Mouse (Mus musculus) heart, adult 2 months (tissue): ENCODE data around the gene Arhgap18. TPM values are rescaled to one million over a fixed set of nuclear protein-coding genes. Genes with fewer than 3 reads are reported as not detected.

Source experiments
- DNase-seq, 2 experiments: peaks; one replicate each; pipeline ENCODE4 v3.0.0; 2021
- H3K27ac ChIP-seq: fragments of 200-600 bp; 2 replicates; pipeline ENCODE4 v1.8.1; 2022
- H3K27me3 ChIP-seq: fragments of 200-500 bp; 2 replicates; pipeline ENCODE4 v1.6.1; 2012; ENCODE audit warnings: mild to moderate bottlenecking, low read length, inconsistent platforms, mixed read lengths; ENCODE audit not compliant: control insufficient read depth, insufficient read depth
- H3K36me3 ChIP-seq: fragments of 200-500 bp; 2 replicates; pipeline ENCODE4 v1.6.1; 2012; ENCODE audit warnings: low read length, inconsistent platforms; ENCODE audit not compliant: control insufficient read depth, insufficient read depth
- H3K4me1 ChIP-seq: fragments of 200-500 bp; 2 replicates; pipeline ENCODE4 v1.6.1; 2011; ENCODE audit warnings: low read length; ENCODE audit not compliant: control insufficient read depth, insufficient read depth
- H3K4me3 ChIP-seq: fragments of 200-600 bp; 2 replicates; pipeline ENCODE4 v1.8.1; 2022
- H3K79me2 ChIP-seq: fragments of 200-500 bp; replicated peaks from 2 replicates; pipeline ENCODE4 v1.6.1; 2012; ENCODE audit warnings: mild to moderate bottlenecking, inconsistent platforms, low read length, moderate library complexity, mixed read lengths; ENCODE audit not compliant: control insufficient read depth, insufficient read depth
- H3K9ac ChIP-seq: fragments of 200-500 bp; 2 replicates; pipeline ENCODE4 v1.6.1; 2012; ENCODE audit warnings: low read depth, mild to moderate bottlenecking, control low read depth, inconsistent platforms, low read length, mixed read lengths
- CTCF ChIP-seq: fragments of 200-600 bp; IDR thresholded peaks from 2 replicates; pipeline ENCODE4 v1.8.1; 2022; ENCODE audit warnings: antibody characterized with exemption, mild to moderate bottlenecking, moderate library complexity
- EP300 ChIP-seq: fragments of 200-500 bp; IDR thresholded peaks from 2 replicates; pipeline ENCODE4 v1.6.1; 2011; ENCODE audit warnings: low read depth, low read length, control low read depth; ENCODE audit not compliant: insufficient read depth
- POLR2A ChIP-seq: fragments of 200-500 bp; IDR thresholded peaks from 2 replicates; pipeline ENCODE4 v1.6.1; 2011; ENCODE audit warnings: mild to moderate bottlenecking, low read depth, low read length, control low read depth; ENCODE audit not compliant: insufficient read depth
- WGBS: fragments of 180-500 bp; shearing (Covaris S2); methylation state at CpG from one replicate; pipeline ENCODE4 v1.1.7; 2018; 5-methylcytosine and 5-hydroxymethylcytosine counted together
- intact Hi-C: fragments of 180-260 bp; cut with DNase I; formaldehyde crosslinking; loops from one replicate; pipeline ENCODE4 v1.15.1; 2025
- polyA plus RNA-seq: library from polyadenylated mRNA; depleted of rRNA; stranded (reverse); fragments of >200 nt; gene quantifications from 2 replicates; pipeline ENCODE4 v1.2.3, GENCODE M21; 2012
- total RNA-seq, 2 experiments: library from RNA; stranded (reverse); gene quantifications; 2 replicates each; pipeline ENCODE4 v1.2.3; 2021

The Arhgap18 gene
- total and polyA plus RNA-seq, 3 experiments: 4.1 to 14.5 (median 13.3) TPM

DNA sequence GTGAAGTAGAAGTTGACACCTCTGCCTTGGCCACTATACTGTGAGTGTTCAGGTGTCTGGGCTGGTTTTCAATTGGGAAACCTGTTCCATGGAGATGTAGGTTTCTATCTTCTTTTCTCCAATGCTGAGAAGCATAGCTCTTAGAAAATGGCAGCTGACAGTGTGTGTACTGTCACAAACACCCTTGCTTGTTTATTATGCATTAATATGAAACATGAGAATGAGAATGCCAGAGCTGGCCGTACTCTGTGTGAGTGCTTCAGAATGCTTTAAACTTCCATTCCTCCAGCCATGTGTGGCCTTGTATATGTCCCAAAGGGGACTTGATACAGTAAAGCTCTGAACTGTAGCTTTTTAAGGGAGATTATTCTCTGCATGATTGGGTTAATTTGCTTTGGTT, 110.8 kb downstream of the Arhgap18 start:
- intact Hi-C loops: no loop called here
- no peaks in the 10 kb centered on the region for H3K79me2 ChIP-seq
- no peaks in the 10 kb centered on the region for H3K27me3 ChIP-seq
- peaks cover 3% of the 10 kb centered on the region for H3K36me3 ChIP-seq
- WGBS: 85% methylated on average over 1 of the region's 1 CpGs
- H3K9ac ChIP-seq: no peak overlapping the region
- DNase-seq: no peak
- TF ChIP-seq CTCF: no peak
- no peak for TF ChIP-seq POLR2A
- TF ChIP-seq EP300: no peak
- 0 out of 2 replicates have a peak, but pooled peaks cover 3% of the 10 kb centered on the region for H3K4me1 ChIP-seq
- no peak overlapping the region for H3K27ac ChIP-seq
- H3K4me3 ChIP-seq: no peak overlapping the region

- no peak for TF ChIP-seq EP300
- no peak for TF ChIP-seq POLR2A
- TF ChIP-seq CTCF: no peak
- no peaks in the 10 kb centered on the region for H3K27me3 ChIP-seq
- H3K4me1 ChIP-seq: no peaks in the 10 kb centered on the region
- H3K36me3 ChIP-seq: peaks cover 2% of the 10 kb centered on the region; the same call in 1 of the 2 replicates
- intact Hi-C loops: no loop called here
- H3K79me2 ChIP-seq: no peaks in the 10 kb centered on the region
- no peak overlapping the region for H3K9ac ChIP-seq
- H3K27ac ChIP-seq: no peak overlapping the region
- DNase-seq: no peak
- H3K4me3 ChIP-seq: no peak overlapping the region
- 85% methylated on average over 2 of the region's 2 CpGs for WGBS
Measured at GRCm38 (mm10) chr10:26870802-26871201, 117.6 kb downstream of the Arhgap18 start.

GRCm38 (mm10) chr10:26877309-26877708, 124.1 kb downstream of the Arhgap18 start:
- TF ChIP-seq EP300 (no peak), POLR2A (no peak), CTCF (no peak)
- Histone ChIP-seq H3K79me2 (no peaks in the 10 kb centered on the region), H3K4me3 (no peak overlapping the region), H3K27ac (no peak overlapping the region), H3K36me3 (peaks cover 4% of the 10 kb centered on the region), H3K9ac (no peak overlapping the region), H3K4me1 (no peaks in the 10 kb centered on the region; the same call in 1 of the 2 replicates), H3K27me3 (no peaks in the 10 kb centered on the region)
- intact Hi-C loops: no loop called here
- no peak for DNase-seq
- WGBS: 91% methylated on average over 11 of the region's 11 CpGs

DNA sequence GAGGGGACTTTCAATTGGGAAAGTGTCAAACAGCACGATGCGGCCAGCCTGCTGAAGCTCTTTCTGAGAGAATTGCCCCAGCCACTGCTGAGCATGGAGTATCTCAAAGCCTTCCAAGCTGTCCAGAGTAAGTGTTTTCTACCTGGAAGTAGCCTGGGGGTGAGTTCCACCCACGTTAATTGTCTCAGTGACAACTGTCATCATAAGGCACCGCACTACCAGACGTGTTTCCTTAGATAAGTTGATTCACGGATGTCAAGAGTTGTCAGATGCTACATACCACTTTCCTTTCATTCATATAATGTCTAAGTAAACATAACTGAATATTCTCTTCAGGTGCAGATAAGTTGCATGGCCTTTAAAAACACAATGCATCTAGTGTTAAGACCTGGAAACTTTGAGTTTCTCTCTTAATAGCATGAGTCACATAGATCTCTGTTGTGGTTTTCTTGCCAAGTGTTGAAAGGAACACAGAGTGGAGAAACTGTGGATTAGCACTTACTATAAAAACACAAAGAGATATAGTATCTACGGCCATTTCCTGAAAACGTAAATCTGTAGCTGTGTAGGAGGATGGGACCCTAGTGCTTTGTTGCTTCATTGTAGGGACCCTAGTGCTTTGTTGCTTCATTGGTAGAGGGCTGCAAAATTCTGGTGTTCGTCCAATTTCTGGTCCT, 125.8 kb downstream of the Arhgap18 start:
- intact Hi-C loops: no loop called here
- DNase-seq: no peak
- no peaks in the 10 kb centered on the region for H3K79me2 ChIP-seq
- no peak overlapping the region for H3K9ac ChIP-seq
- no peak overlapping the region for H3K4me3 ChIP-seq
- H3K27ac ChIP-seq: no peak overlapping the region; the same call in 1 of the 2 replicates
- no peaks in the 10 kb centered on the region for H3K27me3 ChIP-seq
- TF ChIP-seq CTCF (no peak), POLR2A (no peak), EP300 (no peak)
- no peaks in the 10 kb centered on the region; the same call in 1 of the 2 replicates for H3K4me1 ChIP-seq
- WGBS: 39% methylated on average over 9 of the region's 9 CpGs
- peaks cover 10% of the 10 kb centered on the region for H3K36me3 ChIP-seq

DNA sequence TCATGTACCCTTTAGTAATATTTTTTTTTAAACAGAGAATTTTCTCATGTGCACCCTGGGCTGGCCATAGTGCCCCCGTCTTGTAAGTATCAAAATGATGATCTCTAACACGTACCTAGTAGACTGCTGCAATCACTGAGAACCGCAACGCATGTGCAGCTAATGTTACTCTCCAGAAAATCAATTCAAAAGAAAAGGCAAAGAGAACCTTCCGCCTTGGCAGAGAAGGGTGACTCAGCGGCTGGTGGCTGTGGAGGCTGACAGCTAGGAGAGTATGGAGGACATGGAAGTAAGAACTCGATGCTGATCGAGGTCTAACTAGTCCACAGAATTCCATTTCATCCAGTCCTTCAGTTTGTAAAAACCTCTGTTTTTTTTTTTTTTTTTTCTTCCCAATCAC, 131.7 kb downstream of the Arhgap18 start:
- WGBS: 87% methylated on average over 8 of the region's 8 CpGs
- intact Hi-C loops: no loop called here
- H3K4me3 ChIP-seq: no peak overlapping the region
- H3K9ac ChIP-seq: no peak overlapping the region
- peaks cover 6% of the 10 kb centered on the region; the same call in 1 of the 2 replicates for H3K36me3 ChIP-seq
- DNase-seq: no peak
- TF ChIP-seq EP300 (no peak), POLR2A (no peak), CTCF (no peak)
- no peaks in the 10 kb centered on the region for H3K79me2 ChIP-seq
- H3K27me3 ChIP-seq: no peaks in the 10 kb centered on the region
- no peaks in the 10 kb centered on the region for H3K4me1 ChIP-seq
- H3K27ac ChIP-seq: no peak overlapping the region

DNA sequence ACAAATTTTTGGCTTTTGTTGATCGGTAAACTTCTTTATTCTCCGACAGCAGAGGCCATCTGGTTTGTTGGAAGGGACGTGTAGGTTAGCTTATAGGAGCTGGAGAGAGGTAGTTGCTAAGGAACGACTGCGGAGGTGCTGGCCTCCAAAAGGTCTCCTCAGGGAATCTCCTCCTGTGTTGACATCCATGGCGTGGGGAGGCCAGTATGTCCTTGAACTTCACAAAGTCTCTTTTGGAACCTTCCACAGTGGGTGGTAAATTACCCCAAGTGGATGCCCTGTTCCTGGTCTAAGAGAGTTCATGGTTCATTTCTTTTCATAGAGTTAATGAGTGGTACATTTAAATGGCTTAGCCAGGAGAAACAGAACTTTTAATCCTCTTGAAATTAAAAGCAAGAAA, 136.0 kb downstream of the Arhgap18 start:
- Histone ChIP-seq H3K79me2 (no peaks in the 10 kb centered on the region), H3K9ac (no peak overlapping the region), H3K27ac (no peak overlapping the region), H3K36me3 (no peaks in the 10 kb centered on the region), H3K4me1 (no peaks in the 10 kb centered on the region), H3K4me3 (no peak overlapping the region), H3K27me3 (no peaks in the 10 kb centered on the region)
- TF ChIP-seq EP300: no peak
- TF ChIP-seq CTCF: no peak
- no peak for TF ChIP-seq POLR2A
- WGBS: 47% methylated on average over 6 of the region's 6 CpGs
- no peak for DNase-seq
- intact Hi-C loops: no loop called here
